Mouse (Mus musculus) spleen, adult 2 months (tissue): ENCODE measurements around the gene Mamdc2. TPM values are rescaled to one million over a fixed set of nuclear protein-coding genes. Genes with fewer than 3 reads are reported as not detected.

Source experiments
- DNase-seq, 2 experiments: peaks; one replicate each; pipeline versions ENCODE4 v3.0.0 to v3.0.0-alpha.2; 2012 to 2021; ENCODE audit warnings: low spot score in 2 of 2, low read depth in 1 of 2
- H3K27ac ChIP-seq: fragments of 200-500 bp; 2 replicates; pipeline ENCODE4 v1.5.1; 2012; ENCODE audit warnings: low read length, inconsistent platforms; ENCODE audit not compliant: insufficient read depth
- H3K27me3 ChIP-seq: fragments of 200-500 bp; 2 replicates; pipeline ENCODE4 v1.6.1; 2012; ENCODE audit warnings: mild to moderate bottlenecking, moderate library complexity, low read length, inconsistent platforms; ENCODE audit not compliant: control insufficient read depth, insufficient read depth
- H3K36me3 ChIP-seq: fragments of 200-500 bp; 2 replicates; pipeline ENCODE4 v1.6.1; 2012; ENCODE audit warnings: mild to moderate bottlenecking, low read length, inconsistent platforms; ENCODE audit not compliant: control insufficient read depth, insufficient read depth
- H3K4me1 ChIP-seq: fragments of 200-500 bp; 2 replicates; pipeline ENCODE4 v1.6.1; 2011; ENCODE audit warnings: inconsistent platforms; ENCODE audit not compliant: control insufficient read depth, insufficient read depth, insufficient read length
- H3K4me3 ChIP-seq: fragments of 200-500 bp; 2 replicates; pipeline ENCODE4 v1.5.1; 2011; ENCODE audit warnings: mild to moderate bottlenecking, inconsistent platforms; ENCODE audit not compliant: insufficient read depth, insufficient read length; ENCODE audit errors: extremely low read depth
- CTCF ChIP-seq: fragments of 200-500 bp; IDR thresholded peaks from 2 replicates; pipeline ENCODE4 v1.5.1; 2011; ENCODE audit warnings: mild to moderate bottlenecking, inconsistent platforms; ENCODE audit not compliant: insufficient read depth, insufficient read length, insufficient replicate concordance; ENCODE audit errors: extremely low read depth
- POLR2A ChIP-seq: fragments of 200-500 bp; IDR thresholded peaks from 2 replicates; pipeline ENCODE4 v1.6.1; 2011; ENCODE audit warnings: low read depth, low read length, inconsistent platforms
- WGBS: fragments of 180-500 bp; shearing (Covaris S2); methylation state at CpG from one replicate; pipeline ENCODE4 v1.1.7; 2018; 5-methylcytosine and 5-hydroxymethylcytosine counted together
- polyA plus RNA-seq: library from polyadenylated mRNA; depleted of rRNA; stranded (reverse); fragments of >200 nt; gene quantifications from 2 replicates; pipeline ENCODE4 v1.2.3, GENCODE M21; 2012

Gene Mamdc2
- polyA plus RNA-seq, 1 experiment = 0.35 TPM

- H3K27me3 ChIP-seq = no peaks in the 10 kb centered on the region
- no peak for DNase-seq
- no peaks in the 10 kb centered on the region for H3K36me3 ChIP-seq
- no peak overlapping the region for H3K27ac ChIP-seq
- no peaks in the 10 kb centered on the region for H3K4me1 ChIP-seq
- WGBS = 87% methylated on average over 4 of the region's 4 CpGs
- TF ChIP-seq POLR2A (no peak), CTCF (no peak)
- H3K4me3 ChIP-seq = no peak overlapping the region
These were observed 12.5 kb downstream of the Mamdc2 start for GRCm38 (mm10) chr19:23435731-23436130.

GRCm38 (mm10) chr19:23434433-23434832 is 13.8 kb downstream of the Mamdc2 start:
- Histone ChIP-seq H3K27me3 (no peaks in the 10 kb centered on the region), H3K4me1 (no peaks in the 10 kb centered on the region), H3K4me3 (no peak overlapping the region), H3K27ac (no peak overlapping the region), H3K36me3 (no peaks in the 10 kb centered on the region)
- TF ChIP-seq POLR2A (no peak), CTCF (no peak)
- 91% methylated on average over 11 of the region's 11 CpGs for WGBS
- no peak for DNase-seq

- TF ChIP-seq POLR2A = no peak
- TF ChIP-seq CTCF = no peak
- no peak for DNase-seq
- Histone ChIP-seq H3K4me1 (no peaks in the 10 kb centered on the region), H3K27me3 (no peaks in the 10 kb centered on the region), H3K36me3 (no peaks in the 10 kb centered on the region), H3K4me3 (no peak overlapping the region), H3K27ac (no peak overlapping the region)
- 92% methylated on average over 1 of the region's 1 CpGs for WGBS
These were observed 30.6 kb downstream of the Mamdc2 start for GRCm38 (mm10) chr19:23417668-23418067.

- no peak for TF ChIP-seq CTCF
- no peak for TF ChIP-seq POLR2A
- DNase-seq = no peak
- Histone ChIP-seq H3K4me3 (no peak overlapping the region), H3K27me3 (no peaks in the 10 kb centered on the region), H3K36me3 (no peaks in the 10 kb centered on the region), H3K27ac (no peak overlapping the region), H3K4me1 (no peaks in the 10 kb centered on the region)
- WGBS = 87% methylated on average over 5 of the region's 5 CpGs
These were observed 37.4 kb downstream of the Mamdc2 start for GRCm38 (mm10) chr19:23410800-23411199.

GRCm38 (mm10) chr19:23410328-23410727 is 37.9 kb downstream of the Mamdc2 start:
- no peak for DNase-seq
- no peak overlapping the region for H3K27ac ChIP-seq
- H3K36me3 ChIP-seq = no peaks in the 10 kb centered on the region
- no peak overlapping the region for H3K4me3 ChIP-seq
- no peak for TF ChIP-seq POLR2A
- no peak for TF ChIP-seq CTCF
- no peaks in the 10 kb centered on the region for H3K27me3 ChIP-seq
- 85% methylated on average over 4 of the region's 4 CpGs for WGBS
- H3K4me1 ChIP-seq = no peaks in the 10 kb centered on the region

- Histone ChIP-seq H3K27ac (no peak overlapping the region), H3K36me3 (no peaks in the 10 kb centered on the region), H3K4me3 (no peak overlapping the region), H3K4me1 (no peaks in the 10 kb centered on the region), H3K27me3 (no peaks in the 10 kb centered on the region)
- 85% methylated on average over 12 of the region's 12 CpGs for WGBS
- DNase-seq = no peak
- TF ChIP-seq POLR2A (no peak), CTCF (no peak)
These were observed 46.6 kb downstream of the Mamdc2 start for GRCm38 (mm10) chr19:23401469-23402135.

- Histone ChIP-seq H3K4me1 (no peaks in the 10 kb centered on the region), H3K27ac (no peak overlapping the region), H3K36me3 (no peaks in the 10 kb centered on the region), H3K27me3 (no peaks in the 10 kb centered on the region), H3K4me3 (no peak overlapping the region)
- DNase-seq = no peak
- 84% methylated on average over 5 of the region's 5 CpGs for WGBS
- TF ChIP-seq POLR2A (no peak), CTCF (no peak)
These were observed 47.8 kb downstream of the Mamdc2 start for GRCm38 (mm10) chr19:23400485-23400884.
